Mouse (Mus musculus): ENCODE data around the gene Csmd2.

GRCm38 (mm10) chr4:128381331-128381730 is 393.7 kb downstream of the Csmd2 start:
- TF ChIP-seq CTCF (IDR thresholded peaks at IDR 0.05; ENCODE audit: control insufficient read depth, insufficient read depth, low read length) (no peak), POLR2A (IDR thresholded peaks at IDR 0.05; ENCODE audit: borderline replicate concordance, control insufficient read depth, low read depth, low read length) (no peak)
